Mouse (Mus musculus): ENCODE data around the gene Parp2. TPM values are rescaled to one million over a fixed set of nuclear protein-coding genes. Genes with fewer than 3 reads are reported as not detected.

Gene Parp2
- polyA plus RNA-seq, 1 experiment: 86.5 TPM

- Histone ChIP-seq H3K27me3 (ENCODE audit: control insufficient read depth, insufficient read depth, low read length, poor library complexity, severe bottlenecking) (no peaks in the 10 kb centered on the region), H3K27ac (ENCODE audit: insufficient read depth, low read length) (no peak overlapping the region), H3K4me3 (ENCODE audit: low read depth, low read length) (no peak overlapping the region), H3K9me3 (replicated peaks; ENCODE audit: control insufficient read depth, insufficient read depth, low read length, poor library complexity, severe bottlenecking) (no peaks in the 10 kb centered on the region; the same call in 1 of the 2 replicates), H3K4me1 (ENCODE audit: control insufficient read depth, insufficient read depth, low read length) (no peaks in the 10 kb centered on the region), H3K36me3 (ENCODE audit: control insufficient read depth, insufficient read depth, low read length, poor library complexity, severe bottlenecking) (peaks cover 3% of the 10 kb centered on the region), H3K9ac (ENCODE audit: low read depth, poor library complexity, severe bottlenecking) (no peak overlapping the region)
- no peak for TF ChIP-seq POLR2A (IDR thresholded peaks at IDR 0.05; ENCODE audit: insufficient read depth, low read length)
These were observed 60.6 kb downstream of the Parp2 start for GRCm38 (mm10) chr14:50868211-50868610.

DNA sequence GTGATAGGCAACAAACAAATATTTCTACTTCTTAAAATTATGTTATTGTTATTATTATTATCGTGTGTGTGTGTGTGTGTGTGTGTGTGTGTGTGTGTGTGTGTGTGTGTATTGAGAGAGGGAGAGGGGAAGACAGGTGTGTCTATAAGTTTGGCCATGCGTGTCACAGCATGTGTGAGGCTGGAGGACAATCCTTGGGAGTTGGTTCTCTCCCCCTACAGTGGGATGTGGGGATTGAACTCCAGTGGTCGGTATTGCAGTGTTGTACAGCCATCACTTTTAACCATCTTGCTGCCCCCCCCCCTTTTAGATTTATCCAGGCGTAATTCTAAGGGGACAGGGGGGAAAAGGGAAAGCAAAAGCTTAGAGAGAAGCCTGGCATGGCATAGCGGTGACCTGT lies 61.0 kb downstream of the Parp2 start:
- H3K27me3 ChIP-seq (ENCODE audit: control insufficient read depth, insufficient read depth, low read length, poor library complexity, severe bottlenecking): no peaks in the 10 kb centered on the region
- no peaks in the 10 kb centered on the region; the same call in 1 of the 2 replicates for H3K9me3 ChIP-seq (replicated peaks; ENCODE audit: control insufficient read depth, insufficient read depth, low read length, poor library complexity, severe bottlenecking)
- H3K4me1 ChIP-seq (ENCODE audit: control insufficient read depth, insufficient read depth, low read length): no peaks in the 10 kb centered on the region
- no peak overlapping the region for H3K27ac ChIP-seq (ENCODE audit: insufficient read depth, low read length)
- H3K36me3 ChIP-seq (ENCODE audit: control insufficient read depth, insufficient read depth, low read length, poor library complexity, severe bottlenecking): peaks cover 3% of the 10 kb centered on the region
- TF ChIP-seq CTCF (IDR thresholded peaks at IDR 0.05; ENCODE audit: low read depth, low read length) (no peak), EP300 (IDR thresholded peaks at IDR 0.05; ENCODE audit: insufficient read depth, low read depth, low read length) (no peak), POLR2A (IDR thresholded peaks at IDR 0.05; ENCODE audit: insufficient read depth, low read length) (no peak)
- no peak overlapping the region for H3K4me3 ChIP-seq (ENCODE audit: low read depth, low read length)
- H3K9ac ChIP-seq (ENCODE audit: low read depth, poor library complexity, severe bottlenecking): no peak overlapping the region

DNA sequence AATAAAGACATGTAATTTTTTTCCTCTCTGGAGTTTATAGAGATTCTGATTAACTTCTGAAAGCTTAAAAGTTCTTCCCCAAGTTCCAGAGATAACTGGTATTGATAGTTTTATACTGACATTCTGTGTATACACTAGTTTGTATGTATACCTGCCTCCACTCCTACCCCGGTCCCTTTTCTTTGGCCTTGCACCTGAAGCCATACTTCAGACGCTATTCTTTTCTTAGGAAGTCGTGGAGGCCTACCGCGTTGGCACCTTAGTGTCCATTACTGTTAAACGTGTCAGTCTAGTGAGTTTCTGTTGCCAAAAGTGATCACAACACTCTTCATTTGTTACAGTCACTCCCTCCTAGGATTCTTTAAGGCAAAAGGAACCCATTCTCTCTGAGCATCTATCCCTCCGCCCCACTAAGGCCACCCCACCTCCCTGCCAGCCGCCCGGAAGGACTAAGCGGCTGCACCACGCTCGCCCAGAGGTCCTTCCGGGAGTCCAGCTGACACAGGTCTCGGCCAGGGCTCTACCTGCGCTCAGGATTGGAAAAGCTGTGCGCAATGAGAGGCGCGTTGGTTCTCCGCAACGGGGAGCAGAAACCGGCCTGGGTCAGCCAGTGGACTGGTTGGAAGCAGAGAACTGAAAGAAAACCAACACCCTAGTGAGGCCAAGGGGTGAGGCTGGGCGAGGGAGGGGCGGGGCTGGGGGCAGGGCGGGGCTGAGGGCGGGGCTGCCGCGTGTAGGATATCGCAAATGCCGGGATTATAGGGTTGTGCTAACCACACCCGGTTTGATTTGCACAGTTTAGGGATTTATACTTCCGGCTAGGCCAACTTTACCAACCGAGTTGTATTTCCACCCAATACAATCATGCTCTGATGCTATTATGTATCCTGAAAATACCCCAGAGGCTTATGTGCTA lies 62.5 kb downstream of the Parp2 start, which contains the start of gene Tep1:
Tep1 (minus strand) TSS at position 672 of the 916 bp plus-strand sequence.
- Histone ChIP-seq H3K4me3 (ENCODE audit: low read depth, low read length) (peak within 1 kb of the TSS; percentile 100), H3K4me1 (ENCODE audit: control insufficient read depth, insufficient read depth, low read length) (no peaks in the 10 kb centered on the region), H3K27ac (ENCODE audit: insufficient read depth, low read length) (peak within 1 kb of the TSS; percentile 94), H3K27me3 (ENCODE audit: control insufficient read depth, insufficient read depth, low read length, poor library complexity, severe bottlenecking) (no peaks in the 10 kb centered on the region), H3K9ac (ENCODE audit: low read depth, poor library complexity, severe bottlenecking) (peak within 1 kb of the TSS; percentile 69), H3K9me3 (replicated peaks; ENCODE audit: control insufficient read depth, insufficient read depth, low read length, poor library complexity, severe bottlenecking) (no peaks in the 10 kb centered on the region; the same call in 1 of the 2 replicates), H3K36me3 (ENCODE audit: control insufficient read depth, insufficient read depth, low read length, poor library complexity, severe bottlenecking) (peaks cover 3% of the 10 kb centered on the region)
- peak; percentile 51; the same call in 1 of the 2 replicates for TF ChIP-seq EP300 (IDR thresholded peaks at IDR 0.05; ENCODE audit: insufficient read depth, low read depth, low read length)
- TF ChIP-seq POLR2A (IDR thresholded peaks at IDR 0.05; ENCODE audit: insufficient read depth, low read length): no peak
- no peak for TF ChIP-seq CTCF (IDR thresholded peaks at IDR 0.05; ENCODE audit: low read depth, low read length)

GRCm38 (mm10) chr14:50870805-50871143 lies 63.1 kb downstream of the Parp2 start:
- Histone ChIP-seq H3K9ac (ENCODE audit: low read depth, poor library complexity, severe bottlenecking) (peak overlapping the region; percentile 69), H3K4me1 (ENCODE audit: control insufficient read depth, insufficient read depth, low read length) (no peaks in the 10 kb centered on the region), H3K36me3 (ENCODE audit: control insufficient read depth, insufficient read depth, low read length, poor library complexity, severe bottlenecking) (peaks cover 3% of the 10 kb centered on the region; the same call in 1 of the 2 replicates), H3K4me3 (ENCODE audit: low read depth, low read length) (peak overlapping the region; percentile 100), H3K27ac (ENCODE audit: insufficient read depth, low read length) (peak overlapping the region; percentile 91), H3K27me3 (ENCODE audit: control insufficient read depth, insufficient read depth, low read length, poor library complexity, severe bottlenecking) (no peaks in the 10 kb centered on the region), H3K9me3 (replicated peaks; ENCODE audit: control insufficient read depth, insufficient read depth, low read length, poor library complexity, severe bottlenecking) (no peaks in the 10 kb centered on the region; the same call in 1 of the 2 replicates)
- TF ChIP-seq EP300 (IDR thresholded peaks at IDR 0.05; ENCODE audit: insufficient read depth, low read depth, low read length) (no peak), CTCF (IDR thresholded peaks at IDR 0.05; ENCODE audit: low read depth, low read length) (no peak)

Other genes starting within 250 kb of the Parp2 start
- not detected in 2 replicates for gene Olfr744, start 193.0 kb upstream of the Parp2 start, polyA plus RNA-seq (2011; ENCODE audit: insufficient read depth, insufficient read length, low read depth, missing spikeins)
- gene Olfr745, start 168.5 kb upstream of the Parp2 start, polyA plus RNA-seq (2011; ENCODE audit: insufficient read depth, insufficient read length, low read depth, missing spikeins): not detected in 2 replicates
- gene Olfr746, start 160.8 kb upstream of the Parp2 start, polyA plus RNA-seq (2011; ENCODE audit: insufficient read depth, insufficient read length, low read depth, missing spikeins): not detected in 2 replicates
- not detected in 2 replicates for gene Olfr747, start 114.6 kb upstream of the Parp2 start, polyA plus RNA-seq (2011; ENCODE audit: insufficient read depth, insufficient read length, low read depth, missing spikeins)
- not detected in 2 replicates for gene Olfr748, start 100.5 kb upstream of the Parp2 start, polyA plus RNA-seq (2011; ENCODE audit: insufficient read depth, insufficient read length, low read depth, missing spikeins)
- gene Olfr749, start 62.7 kb upstream of the Parp2 start, polyA plus RNA-seq (2011; ENCODE audit: insufficient read depth, insufficient read length, low read depth, missing spikeins): not detected in 2 replicates
- gene Ttc5, start 22.3 kb upstream of the Parp2 start, polyA plus RNA-seq (2011; ENCODE audit: insufficient read depth, insufficient read length, low read depth, missing spikeins): 44.7 and 48.1 TPM in 2 replicates
- 0.44 TPM in 1 of 2 replicates, not detected in the other for gene Ccnb1ip1, start 109 bp upstream of the Parp2 start, polyA plus RNA-seq (2011; ENCODE audit: insufficient read depth, insufficient read length, low read depth, missing spikeins)
- gene Tep1, start 62.7 kb downstream of the Parp2 start, polyA plus RNA-seq (2011; ENCODE audit: insufficient read depth, insufficient read length, low read depth, missing spikeins): 12.1 and 19.4 TPM in 2 replicates
- gene Klhl33, start 89.7 kb downstream of the Parp2 start, polyA plus RNA-seq (2011; ENCODE audit: insufficient read depth, insufficient read length, low read depth, missing spikeins): not detected in 2 replicates
- 68.4 and 72.5 TPM in 2 replicates for gene Osgep, start 117.1 kb downstream of the Parp2 start, polyA plus RNA-seq (2011; ENCODE audit: insufficient read depth, insufficient read length, low read depth, missing spikeins)
- 165 and 181 TPM in 2 replicates for gene Apex1, start 117.1 kb downstream of the Parp2 start, polyA plus RNA-seq (2011; ENCODE audit: insufficient read depth, insufficient read length, low read depth, missing spikeins)
- 90.3 and 95.5 TPM in 2 replicates for gene Pip4p1, start 123.0 kb downstream of the Parp2 start, polyA plus RNA-seq (2011; ENCODE audit: insufficient read depth, insufficient read length, low read depth, missing spikeins)
- gene Pnp, start 123.2 kb downstream of the Parp2 start, polyA plus RNA-seq (2011; ENCODE audit: insufficient read depth, insufficient read length, low read depth, missing spikeins): 58.9 and 64.4 TPM in 2 replicates
- gene Gm49342, start 136.7 kb downstream of the Parp2 start, polyA plus RNA-seq (2011; ENCODE audit: insufficient read depth, insufficient read length, low read depth, missing spikeins): 24.9 and 31.0 TPM in 2 replicates
- gene Pnp2, start 148.2 kb downstream of the Parp2 start, polyA plus RNA-seq (2011; ENCODE audit: insufficient read depth, insufficient read length, low read depth, missing spikeins): 6.1 and 9.4 TPM in 2 replicates
- not detected in 2 replicates for gene Rnase10, start 199.9 kb downstream of the Parp2 start, polyA plus RNA-seq (2011; ENCODE audit: insufficient read depth, insufficient read length, low read depth, missing spikeins)
- not detected in 2 replicates for gene Rnase9, start 234.0 kb downstream of the Parp2 start, polyA plus RNA-seq (2011; ENCODE audit: insufficient read depth, insufficient read length, low read depth, missing spikeins)
- not detected in 2 replicates for gene Rnase11, start 242.3 kb downstream of the Parp2 start, polyA plus RNA-seq (2011; ENCODE audit: insufficient read depth, insufficient read length, low read depth, missing spikeins)
- not detected in 2 replicates for gene Rnase12, start 249.8 kb downstream of the Parp2 start, polyA plus RNA-seq (2011; ENCODE audit: insufficient read depth, insufficient read length, low read depth, missing spikeins)

All from ES-Bruce4 (cell line).